Mouse (Mus musculus) lung, postnatal 0 days (tissue): Measurements from ENCODE around the gene Fam131a.

Source experiments
- CTCF ChIP-seq: IDR thresholded peaks from 2 replicates; pipeline ENCODE4 v1.5.1; 2016; ENCODE audit warnings: antibody characterized with exemption, mild to moderate bottlenecking
- EP300 ChIP-seq: IDR thresholded peaks from 2 replicates; pipeline ENCODE4 v1.6.1; 2016; ENCODE audit warnings: antibody characterized with exemption, mild to moderate bottlenecking, control low read depth

DNA sequence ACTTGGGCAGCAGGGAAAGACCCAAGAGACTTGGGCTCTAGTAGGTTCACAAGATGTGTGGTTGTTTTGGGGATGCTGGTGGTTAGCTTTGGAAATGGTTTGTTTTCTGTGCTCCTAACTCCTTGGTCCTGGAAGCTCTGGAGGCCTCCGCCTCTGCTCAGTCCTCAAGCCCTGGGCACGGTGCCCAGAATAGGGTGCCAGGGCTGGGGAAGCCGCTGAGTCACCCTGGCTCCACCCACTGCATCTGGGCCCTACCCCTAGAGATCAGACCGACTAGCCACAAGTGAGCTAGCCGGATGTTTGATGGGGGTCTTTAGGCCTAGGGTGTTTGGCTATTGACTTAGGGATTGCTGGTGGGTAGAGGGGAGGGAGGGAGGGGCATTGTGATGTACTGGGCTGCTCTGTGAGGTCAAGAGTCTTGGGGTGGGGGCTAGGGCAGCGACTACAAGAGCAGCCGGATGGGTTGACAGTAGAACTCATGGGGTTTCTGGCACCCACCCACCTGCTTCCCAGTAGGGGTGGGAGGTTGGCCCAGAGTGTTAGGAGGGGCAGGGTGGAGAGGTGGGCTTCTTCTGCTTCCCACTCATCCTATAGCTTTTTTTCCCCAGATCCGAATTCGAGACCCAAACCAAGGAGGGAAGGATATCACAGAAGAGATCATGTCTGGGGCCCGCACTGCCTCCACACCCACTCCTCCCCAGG is 14.9 kb upstream of the Fam131a start:
- TF ChIP-seq EP300: no peak
- no peak for TF ChIP-seq CTCF
